Comparison of ENCODE assay signal across 20 mouse cellular contexts in genomic region chr2:32105930-32106329, GRCm38 (mm10). TPM values are rescaled to one million over a fixed set of nuclear protein-coding genes. Genes with fewer than 3 reads are reported as not detected.
DNase-seq lines count a peak whose midpoint lies in the region; ATAC-seq and TF ChIP-seq lines count a peak whose summit lies in the region.
"Had no signal": no experiment of that assay in that cellular context is flagged by ENCODE, and none has a peak within 500 bp of the region (broad histone marks: within the 10 kb centered on the region; RNA-seq: fewer than 3 reads in every experiment).

No protein-coding gene starts in this region.

- H3ac ChIP-seq in myocyte (ENCODE audit: control insufficient read depth, insufficient read length): no peak overlapping the region

- H3K27ac ChIP-seq in heart, embryonic 13.5 days (replicated peaks): peak overlapping the region; percentile 85
- peak overlapping the region; percentile 72; the same call in 1 of the 2 replicates for H3K27ac ChIP-seq in left cerebral cortex, adult 2 months
- 0 out of 2 replicates have a peak overlapping the region, but pooled peaks have one; percentile 7 for H3K27ac ChIP-seq in embryonic facial prominence, embryonic 10.5 days (replicated peaks)
- H3K27ac ChIP-seq: limb, embryonic 12.5 days had no signal

- no peak overlapping the region for H3K4me2 ChIP-seq in heart, embryonic 13.5 days
- peak overlapping the region; percentile 18 for H3K4me2 ChIP-seq in myocyte (ENCODE audit: low read depth)
- H3K4me2 ChIP-seq: limb, embryonic 12.5 days; lung, embryonic 14.5 days; midbrain, embryonic 11.5 days had no signal

- no peak for TF ChIP-seq POLR2A in myocyte (IDR thresholded peaks at IDR 0.05; ENCODE audit: insufficient read length, low read depth)

- H3K27me3 ChIP-seq in heart, embryonic 13.5 days (replicated peaks): no peaks in the 10 kb centered on the region
- H3K27me3 ChIP-seq in embryonic facial prominence, embryonic 10.5 days (replicated peaks; ENCODE audit: low read depth, poor library complexity, severe bottlenecking): no peaks in the 10 kb centered on the region
- H3K27me3 ChIP-seq in myocyte (ENCODE audit: control insufficient read depth, insufficient read depth, insufficient read length): peaks cover 46% of the 10 kb centered on the region
- H3K27me3 ChIP-seq: limb, embryonic 12.5 days had no signal

- TF ChIP-seq CTCF in left cerebral cortex, adult 2 months (IDR thresholded peaks at IDR 0.05): no peak

- H3K9me3 ChIP-seq in heart, embryonic 13.5 days: no peaks in the 10 kb centered on the region
- no peaks in the 10 kb centered on the region for H3K9me3 ChIP-seq in embryonic facial prominence, embryonic 10.5 days
- H3K9me3 ChIP-seq: limb, embryonic 12.5 days had no signal

- WGBS in heart, embryonic 13.5 days: 70% methylated on average over 7 of the region's 7 CpGs
- WGBS in embryonic facial prominence, embryonic 10.5 days: 80% methylated on average over 7 of the region's 7 CpGs

- peak overlapping the region; percentile 65 for H3K9ac ChIP-seq in heart, embryonic 13.5 days
- H3K9ac ChIP-seq: limb, embryonic 12.5 days; lung, embryonic 14.5 days had no signal

- intact Hi-C loops in left cerebral cortex, adult 2 months (cut with DNase I): no loop called here
- intact Hi-C loops in left cerebral cortex, postnatal 36 days (cut with DNase I): no loop called here

- H3K4me1 ChIP-seq in heart, embryonic 13.5 days: peaks cover 42% of the 10 kb centered on the region
- H3K4me1 ChIP-seq in embryonic facial prominence, embryonic 10.5 days: peaks cover 17% of the 10 kb centered on the region
- H3K4me1 ChIP-seq: limb, embryonic 12.5 days had no signal

- DNase-seq in heart, adult 9 months (ENCODE audit: low spot score in 2 of 2): no peak
- DNase-seq in left cerebral cortex, adult 2 months (ENCODE audit: extremely low spot score in 1 of 2, low spot score in 2 of 2): no peak
- DNase-seq in left cerebral cortex, postnatal 36 days (ENCODE audit: low spot score in 2 of 2): no peak
- DNase-seq in embryonic facial prominence, embryonic 10.5 days (ENCODE audit: low spot score): no peak
- DNase-seq in layer of hippocampus, adult 8-10 months (ENCODE audit: low spot score in 2 of 2): no peak
- DNase-seq: adrenal gland, postnatal 25 days; cerebellum, adult 2 months; gastrocnemius, postnatal 14 days; kidney, adult 18-20 months; kidney, postnatal 10 days; lung, embryonic 14.5 days; lung, postnatal 4 days; right cerebral cortex, postnatal 4 days; thymus, postnatal 36 days had no signal

- peaks cover 3% of the 10 kb centered on the region for H3K79me2 ChIP-seq in myocyte (ENCODE audit: control insufficient read depth, insufficient read depth)

- H3K36me3 ChIP-seq in heart, embryonic 13.5 days: peaks cover 22% of the 10 kb centered on the region
- no peaks in the 10 kb centered on the region for H3K36me3 ChIP-seq in embryonic facial prominence, embryonic 10.5 days (replicated peaks)
- no peaks in the 10 kb centered on the region for H3K36me3 ChIP-seq in myocyte (ENCODE audit: control insufficient read depth, insufficient read depth)
- H3K36me3 ChIP-seq: limb, embryonic 12.5 days had no signal

- no peak overlapping the region for H3K4me3 ChIP-seq in heart, embryonic 13.5 days
- H3K4me3 ChIP-seq in left cerebral cortex, adult 2 months: no peak overlapping the region
- H3K4me3 ChIP-seq in embryonic facial prominence, embryonic 10.5 days: no peak overlapping the region
- no peak overlapping the region for H3K4me3 ChIP-seq in myocyte
- H3K4me3 ChIP-seq: limb, embryonic 12.5 days had no signal

- ATAC-seq in heart, embryonic 13.5 days (ENCODE audit: extremely low read depth, insufficient number of reproducible peaks, low FRiP score, low TSS enrichment): no peak
- ATAC-seq: activated CD4-positive, CD25-positive, alpha-beta regulatory T cell, adult 4 months; Patski had no signal

TF ChIP-seq in myocyte, 11 proteins besides CTCF, POLR2A, EP300 and RAD21:
- TF ChIP-seq SRF (IDR thresholded peaks at IDR 0.05; ENCODE audit: control insufficient read depth, insufficient read length, low read depth) (no peak), E2F4 (IDR thresholded peaks at IDR 0.05; ENCODE audit: insufficient read depth) (no peak), USF1 (IDR thresholded peaks at IDR 0.05; ENCODE audit: low read depth) (no peak), MAX (IDR thresholded peaks at IDR 0.05; ENCODE audit: low read depth) (no peak), CEBPB (IDR thresholded peaks at IDR 0.05; ENCODE audit: insufficient read depth, poor library complexity, severe bottlenecking) (no peak), TCF12 (IDR thresholded peaks at IDR 0.05; ENCODE audit: insufficient read depth, poor library complexity, severe bottlenecking) (no peak), MYOD1 (IDR thresholded peaks at IDR 0.05; ENCODE audit: control insufficient read depth in 1 of 3, insufficient read length in 2 of 3, low read depth in 2 of 3) (peak in 1 of 3 experiments; percentile 59), POLR2AphosphoS2 (IDR thresholded peaks at IDR 0.05; ENCODE audit: insufficient read length, low read depth) (no peak), TCF3 (IDR thresholded peaks at IDR 0.05; ENCODE audit: insufficient read length, low read depth) (no peak), MYOG (IDR thresholded peaks at IDR 0.05; ENCODE audit: control insufficient read depth in 1 of 3, insufficient read depth in 1 of 3, insufficient read length in 2 of 3, low read depth in 2 of 3) (peak in 1 of 3 experiments; percentile 42), REST (IDR thresholded peaks at IDR 0.05; ENCODE audit: insufficient read depth, insufficient read length) (no peak)

RNA-seq across cellular contexts. Expression of gene Plpp7, which starts 10.6 kb away (rescaled TPM):
- polyA plus RNA-seq in heart, embryonic 13.5 days (2015; fragmentation: Nextera tagmentation; extraction: Ambion mirVana): 13.9 and 14.2 TPM in 2 replicates
- total RNA-seq in left cerebral cortex, adult 2 months (2021): 10 to 100 TPM; 26.8 to 29.3 TPM
- 10 to 100 TPM; 27.3 to 33.7 TPM for total RNA-seq in left cerebral cortex, postnatal 36 days (2021)
- 4.7 and 5.7 TPM in 2 replicates for polyA plus RNA-seq in embryonic facial prominence, embryonic 10.5 days (2016; fragmentation: Nextera tagmentation; extraction: Ambion mirVana)
- 60.6 TPM for polyA plus RNA-seq in myocyte (2012; fragmentation: generic; extraction: Trizol)
- total RNA-seq in layer of hippocampus, adult 8-10 months (2022): 10 to 100 TPM; 21.2 to 24.0 (median 23.4) TPM
- polyA plus RNA-seq: activated CD4-positive, CD25-positive, alpha-beta regulatory T cell, adult 4 months had no signal

RNA-seq across cellular contexts. Expression of gene Fam78a, which starts 21.3 kb away (rescaled TPM):
- 29.3 and 32.8 TPM in 2 replicates for polyA plus RNA-seq in heart, embryonic 13.5 days (2015; fragmentation: Nextera tagmentation; extraction: Ambion mirVana)
- 1 to 10 TPM; 9.0 to 9.7 TPM for total RNA-seq in left cerebral cortex, adult 2 months (2021)
- total RNA-seq in left cerebral cortex, postnatal 36 days (2021): 1 to 10 TPM; 3.7 to 8.8 TPM
- polyA plus RNA-seq in embryonic facial prominence, embryonic 10.5 days (2016; fragmentation: Nextera tagmentation; extraction: Ambion mirVana): 1.8 and 2.2 TPM in 2 replicates
- polyA plus RNA-seq in myocyte (2012; fragmentation: generic; extraction: Trizol): 4.7 TPM
- total RNA-seq in layer of hippocampus, adult 8-10 months (2022): 1 to 10 TPM; 4.3 to 6.2 (median 5.3) TPM

RNA-seq across cellular contexts. Expression of gene Prrc2b, which starts 45.0 kb away (rescaled TPM):
- 24.5 and 25.1 TPM in 2 replicates for polyA plus RNA-seq in heart, embryonic 13.5 days (2015; fragmentation: Nextera tagmentation; extraction: Ambion mirVana)
- 100 to 1,000 TPM; 268 to 280 TPM for total RNA-seq in left cerebral cortex, adult 2 months (2021)
- total RNA-seq in left cerebral cortex, postnatal 36 days (2021): 100 to 1,000 TPM; 257 to 259 TPM
- polyA plus RNA-seq in embryonic facial prominence, embryonic 10.5 days (2016; fragmentation: Nextera tagmentation; extraction: Ambion mirVana): 60.0 and 69.9 TPM in 2 replicates
- 76.2 TPM for polyA plus RNA-seq in myocyte (2012; fragmentation: generic; extraction: Trizol)
- total RNA-seq in layer of hippocampus, adult 8-10 months (2022): 100 to 1,000 TPM; 266 to 288 (median 278) TPM

Comparison
In these comparisons a context has a peak if more than half of its experiments do, and no peak if none do; other contexts are left out.
1. H3K27ac ChIP-seq: peak in every context shown above with its lines; median percentile 85 in heart, embryonic 13.5 days; 72 in left cerebral cortex, adult 2 months; 7 in embryonic facial prominence, embryonic 10.5 days.